Comparison of ENCODE assay signal across 18 mouse cellular contexts in the genomic region with DNA sequence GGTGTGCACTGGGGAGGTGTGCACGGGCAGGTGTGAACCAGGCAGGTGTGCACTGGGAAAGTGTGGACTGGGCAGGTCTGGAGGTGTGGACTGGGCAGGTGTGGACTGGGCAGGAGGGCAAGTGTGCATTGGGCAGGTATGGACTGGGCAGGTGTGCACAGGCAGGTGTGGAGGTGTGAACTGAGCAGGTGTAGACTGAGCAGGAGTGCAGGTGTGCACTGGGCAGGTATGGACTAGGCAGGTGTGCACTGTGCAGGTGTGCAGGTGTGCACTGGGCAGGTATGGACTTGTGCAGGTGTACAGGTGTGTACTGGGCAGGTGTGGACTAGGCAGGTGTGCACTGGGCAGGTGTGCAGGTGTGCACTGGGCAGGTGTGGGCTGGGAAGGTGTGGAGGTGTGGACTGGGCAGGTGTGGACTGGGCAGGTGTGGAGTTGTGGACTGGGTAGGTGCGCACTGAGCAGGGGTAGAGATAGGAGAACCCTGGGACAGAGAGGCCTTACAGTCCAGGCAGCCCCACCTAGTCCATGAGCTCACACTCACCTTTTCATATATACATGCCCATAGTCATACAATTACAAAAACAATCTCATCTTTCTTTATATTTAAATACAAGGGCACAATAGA. TPM values are rescaled to one million over a fixed set of nuclear protein-coding genes. Genes with fewer than 3 reads are reported as not detected.
DNase-seq lines count a peak whose midpoint lies in the region; ATAC-seq and TF ChIP-seq lines count a peak whose summit lies in the region.
"Had no signal": no experiment of that assay in that cellular context is flagged by ENCODE, and none has a peak within 500 bp of the region (broad histone marks: within the 10 kb centered on the region; RNA-seq: fewer than 3 reads in every experiment).

No protein-coding gene starts in this region.

- H3K4me1 ChIP-seq in forebrain, embryonic 12.5 days: peaks cover 12% of the 10 kb centered on the region
- H3K4me1 ChIP-seq in forebrain, embryonic 10.5 days: peaks cover 25% of the 10 kb centered on the region
- peaks cover 9% of the 10 kb centered on the region; the same call in 1 of the 2 replicates for H3K4me1 ChIP-seq in midbrain, embryonic 12.5 days
- H3K4me1 ChIP-seq in midbrain, embryonic 10.5 days: peaks cover 6% of the 10 kb centered on the region
- H3K4me1 ChIP-seq in limb, embryonic 12.5 days (replicated peaks): peaks cover 11% of the 10 kb centered on the region
- no peaks in the 10 kb centered on the region for H3K4me1 ChIP-seq in stomach, postnatal 0 days (replicated peaks; ENCODE audit: control insufficient read depth, insufficient read depth)

- TF ChIP-seq EP300 in stomach, postnatal 0 days (optimal IDR thresholded peaks at IDR 0.05): no peak

- no peak for DNase-seq in forebrain, embryonic 10.5 days (ENCODE audit: extremely low spot score, low spot score)
- no peak for DNase-seq in midbrain, embryonic 10.5 days (ENCODE audit: low spot score)
- DNase-seq in stomach, postnatal 0 days (ENCODE audit: low spot score): no peak
- no peak for DNase-seq in spleen, adult 12 weeks (ENCODE audit: low spot score)
- DNase-seq in heart, adult 18-20 months: no peak
- DNase-seq: cerebellum, adult 9-11 months; right cerebral cortex, postnatal 25 days had no signal

- no peaks in the 10 kb centered on the region for H3K27me3 ChIP-seq in forebrain, embryonic 12.5 days
- no peaks in the 10 kb centered on the region for H3K27me3 ChIP-seq in forebrain, embryonic 10.5 days (ENCODE audit: poor library complexity, severe bottlenecking)
- no peaks in the 10 kb centered on the region for H3K27me3 ChIP-seq in midbrain, embryonic 12.5 days
- H3K27me3 ChIP-seq in midbrain, embryonic 10.5 days (ENCODE audit: low read depth, poor library complexity, severe bottlenecking): no peaks in the 10 kb centered on the region
- H3K27me3 ChIP-seq in limb, embryonic 12.5 days: no peaks in the 10 kb centered on the region
- H3K27me3 ChIP-seq in stomach, postnatal 0 days (ENCODE audit: control insufficient read depth, insufficient read depth, low read length): no peaks in the 10 kb centered on the region

- peak; percentile 70 for ATAC-seq in forebrain, embryonic 12.5 days (ENCODE audit: low FRiP score)
- ATAC-seq in midbrain, embryonic 12.5 days (ENCODE audit: low FRiP score, low read depth): peak; percentile 47; the same call in 1 of the 2 replicates
- ATAC-seq in limb, embryonic 12.5 days (ENCODE audit: insufficient number of reproducible peaks, insufficient read depth, low FRiP score, low TSS enrichment, low read depth): peak; percentile 66; the same call in 1 of the 2 replicates
- ATAC-seq in stomach, postnatal 0 days (ENCODE audit: low FRiP score, low TSS enrichment): peak; percentile 51
- ATAC-seq: activated CD4-positive, CD25-positive, alpha-beta regulatory T cell, adult 4 months had no signal

- H3K27ac ChIP-seq in forebrain, embryonic 12.5 days: no peak overlapping the region
- H3K27ac ChIP-seq in forebrain, embryonic 10.5 days: no peak overlapping the region
- no peak overlapping the region for H3K27ac ChIP-seq in midbrain, embryonic 12.5 days (replicated peaks)
- H3K27ac ChIP-seq in midbrain, embryonic 10.5 days (replicated peaks): no peak overlapping the region
- no peak overlapping the region for H3K27ac ChIP-seq in limb, embryonic 12.5 days
- no peak overlapping the region for H3K27ac ChIP-seq in stomach, postnatal 0 days (replicated peaks)
- H3K27ac ChIP-seq: macrophage had no signal

- no peak overlapping the region for H3K9ac ChIP-seq in forebrain, embryonic 12.5 days
- H3K9ac ChIP-seq in midbrain, embryonic 12.5 days (replicated peaks): no peak overlapping the region
- H3K9ac ChIP-seq in limb, embryonic 12.5 days (replicated peaks): no peak overlapping the region
- H3K9ac ChIP-seq in stomach, postnatal 0 days (ENCODE audit: low read length): no peak overlapping the region

- H3K4me2 ChIP-seq in forebrain, embryonic 12.5 days: no peak overlapping the region
- no peak overlapping the region for H3K4me2 ChIP-seq in midbrain, embryonic 12.5 days (replicated peaks)
- H3K4me2 ChIP-seq in limb, embryonic 12.5 days: no peak overlapping the region
- no peak overlapping the region for H3K4me2 ChIP-seq in stomach, postnatal 0 days (replicated peaks; ENCODE audit: low read depth)

- no peaks in the 10 kb centered on the region for H3K9me3 ChIP-seq in forebrain, embryonic 12.5 days
- H3K9me3 ChIP-seq in forebrain, embryonic 10.5 days: 0 out of 2 replicates have a peak, but pooled peaks cover 8% of the 10 kb centered on the region
- 0 out of 2 replicates have a peak, but pooled peaks cover 3% of the 10 kb centered on the region for H3K9me3 ChIP-seq in midbrain, embryonic 12.5 days
- no peaks in the 10 kb centered on the region for H3K9me3 ChIP-seq in midbrain, embryonic 10.5 days (replicated peaks)
- H3K9me3 ChIP-seq in limb, embryonic 12.5 days: peaks cover 7% of the 10 kb centered on the region; the same call in 1 of the 2 replicates
- H3K9me3 ChIP-seq in stomach, postnatal 0 days (ENCODE audit: control insufficient read depth, low read length): no peaks in the 10 kb centered on the region

- WGBS in forebrain, embryonic 12.5 days: 96% methylated on average over 2 of the region's 2 CpGs
- 91% methylated on average over 2 of the region's 2 CpGs for WGBS in forebrain, embryonic 10.5 days
- WGBS in midbrain, embryonic 12.5 days: 100% methylated on average over 2 of the region's 2 CpGs
- WGBS in midbrain, embryonic 10.5 days: 96% methylated on average over 2 of the region's 2 CpGs
- 93% methylated on average over 2 of the region's 2 CpGs for WGBS in limb, embryonic 12.5 days
- 91% methylated on average over 2 of the region's 2 CpGs for WGBS in stomach, postnatal 0 days

- no peaks in the 10 kb centered on the region for H3K36me3 ChIP-seq in forebrain, embryonic 12.5 days (replicated peaks)
- H3K36me3 ChIP-seq in forebrain, embryonic 10.5 days (replicated peaks): no peaks in the 10 kb centered on the region
- H3K36me3 ChIP-seq in midbrain, embryonic 12.5 days: no peaks in the 10 kb centered on the region
- H3K36me3 ChIP-seq in midbrain, embryonic 10.5 days: no peaks in the 10 kb centered on the region
- H3K36me3 ChIP-seq in limb, embryonic 12.5 days: no peaks in the 10 kb centered on the region
- H3K36me3 ChIP-seq in stomach, postnatal 0 days (ENCODE audit: control insufficient read depth, insufficient read depth, low read length): no peaks in the 10 kb centered on the region

- TF ChIP-seq CTCF in stomach, postnatal 0 days (IDR thresholded peaks at IDR 0.05; ENCODE audit: low read depth): no peak

- H3K4me3 ChIP-seq in forebrain, embryonic 12.5 days (replicated peaks): no peak overlapping the region
- H3K4me3 ChIP-seq in forebrain, embryonic 10.5 days: no peak overlapping the region
- H3K4me3 ChIP-seq in midbrain, embryonic 12.5 days: no peak overlapping the region
- H3K4me3 ChIP-seq in midbrain, embryonic 10.5 days: no peak overlapping the region
- H3K4me3 ChIP-seq in limb, embryonic 12.5 days (replicated peaks): no peak overlapping the region
- no peak overlapping the region for H3K4me3 ChIP-seq in stomach, postnatal 0 days (ENCODE audit: low read depth, low read length)

RNA-seq across cellular contexts. Expression of gene 4930470P17Rik, which starts 31.3 kb away (rescaled TPM):
- polyA plus RNA-seq in forebrain, embryonic 12.5 days (2016; fragmentation: Nextera tagmentation; extraction: Ambion mirVana): not detected in 2 replicates
- not detected in 2 replicates for polyA plus RNA-seq in forebrain, embryonic 10.5 days (2016; fragmentation: Nextera tagmentation; extraction: Ambion mirVana)
- not detected in 2 replicates for polyA plus RNA-seq in midbrain, embryonic 12.5 days (2016; fragmentation: Nextera tagmentation; extraction: Ambion mirVana)
- not detected in 2 replicates for polyA plus RNA-seq in midbrain, embryonic 10.5 days (2016; fragmentation: Nextera tagmentation; extraction: Ambion mirVana)
- polyA plus RNA-seq in limb, embryonic 12.5 days (2016; fragmentation: Nextera tagmentation; extraction: Ambion mirVana): not detected in 2 replicates
- polyA plus RNA-seq in stomach, postnatal 0 days (2015; fragmentation: Nextera tagmentation; extraction: Ambion mirVana): not detected in 2 replicates
- not detected for total RNA-seq in heart, adult 18-20 months (2021)
- total RNA-seq: layer of hippocampus, postnatal 14 days; liver, adult 2 months had no signal
- polyA plus RNA-seq: activated CD4-positive, CD25-positive, alpha-beta regulatory T cell, adult 4 months; embryonic facial prominence, embryonic 14.5 days; frontal cortex, adult 2 months; gonadal fat pad, adult 2 months; kidney, embryonic 16.5 days; liver, adult 2 months; macrophage had no signal
